Mouse (Mus musculus): ENCODE measurements around the gene Gfy. TPM values are rescaled to one million over a fixed set of nuclear protein-coding genes. Genes with fewer than 3 reads are reported as not detected.
"Not testable (repeated sequence)": the region's sequence is repeated elsewhere in the genome, so short reads cannot be mapped to it uniquely, and the experiment has no call there.

Gfy gene
- polyA plus RNA-seq, 1 experiment from 2014 or later: 0.52 TPM

GRCm38 (mm10) chr7:45175398-45175797, 4.0 kb downstream of the Gfy start:
- Histone ChIP-seq H3K4me3 (replicated peaks) (no peak overlapping the region; the same call in 1 of the 2 replicates), H3K9me3 (no peaks in the 10 kb centered on the region), H3K36me3 (replicated peaks) (no peaks in the 10 kb centered on the region), H3K27ac (no peak overlapping the region), H3K27me3 (peaks cover 95% of the 10 kb centered on the region), H3K4me1 (peaks cover 15% of the 10 kb centered on the region), H3K4me2 (no peak overlapping the region), H3K9ac (no peak overlapping the region)
- WGBS: under 1% methylated on average over 13 of the region's 13 CpGs
- no peak for ATAC-seq (ENCODE audit: low FRiP score)

DNA sequence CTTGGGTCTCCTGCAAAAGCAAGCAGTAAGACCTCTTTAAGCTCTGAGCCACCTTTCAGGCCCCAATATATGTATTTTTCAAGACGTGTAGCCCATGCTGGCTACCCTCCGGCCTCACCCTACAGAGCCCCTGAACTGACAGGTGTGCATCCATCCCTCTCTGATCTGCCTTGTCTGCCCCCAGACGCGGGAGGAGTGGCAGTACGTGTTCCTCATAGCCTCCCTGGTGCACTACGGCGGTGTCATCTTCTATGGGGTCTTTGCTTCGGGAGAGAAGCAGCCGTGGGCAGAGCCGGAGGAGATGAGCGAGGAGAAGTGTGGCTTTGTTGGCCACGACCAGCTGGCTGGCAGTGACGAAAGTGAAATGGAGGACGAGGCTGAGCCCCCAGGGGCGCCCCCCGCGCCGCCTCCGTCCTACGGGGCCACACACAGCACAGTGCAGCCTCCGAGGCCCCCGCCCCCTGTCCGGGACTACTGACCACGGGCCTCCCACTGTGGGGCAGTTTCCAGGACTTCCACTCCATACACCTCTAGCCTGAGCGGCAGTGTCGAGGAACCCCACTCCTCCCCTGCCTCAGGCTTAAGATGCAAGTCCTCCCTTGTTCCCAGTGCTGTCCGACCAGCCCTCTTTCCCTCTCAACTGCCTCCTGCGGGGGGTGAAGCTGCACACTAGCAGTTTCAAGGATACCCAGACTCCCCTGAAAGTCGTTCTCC, 4.6 kb downstream of the Gfy start:
- no peak overlapping the region for H3K27ac ChIP-seq
- H3K27me3 ChIP-seq: peaks cover 95% of the 10 kb centered on the region
- H3K4me3 ChIP-seq (replicated peaks): peak overlapping the region; percentile 19; the same call in 1 of the 2 replicates
- 2% methylated on average over 29 of the region's 29 CpGs for WGBS
- no peak overlapping the region for H3K9ac ChIP-seq
- no peak for ATAC-seq (ENCODE audit: low FRiP score)
- H3K4me2 ChIP-seq: peak overlapping the region; percentile 33
- H3K36me3 ChIP-seq (replicated peaks): no peaks in the 10 kb centered on the region
- H3K9me3 ChIP-seq: peaks cover 3% of the 10 kb centered on the region
- peaks cover 15% of the 10 kb centered on the region for H3K4me1 ChIP-seq

- not testable (repeated sequence) for H3K4me2 ChIP-seq; H3K9ac ChIP-seq; H3K27ac ChIP-seq; H3K4me3 ChIP-seq (replicated peaks); ATAC-seq (ENCODE audit: low FRiP score); H3K9me3 ChIP-seq; H3K36me3 ChIP-seq (replicated peaks)
- H3K4me1 ChIP-seq: peaks cover 16% of the 10 kb centered on the region
- WGBS: 74% methylated on average over 1 of the region's 1 CpGs
- H3K27me3 ChIP-seq: peaks cover 95% of the 10 kb centered on the region
These were observed 5.6 kb downstream of the Gfy start for GRCm38 (mm10) chr7:45173772-45174171.

GRCm38 (mm10) chr7:45172974-45173373, 6.4 kb downstream of the Gfy start:
- Histone ChIP-seq H3K27ac (no peak overlapping the region), H3K4me3 (replicated peaks) (no peak overlapping the region), H3K4me2 (no peak overlapping the region), H3K9ac (no peak overlapping the region), H3K9me3 (peaks cover 8% of the 10 kb centered on the region), H3K27me3 (peaks cover 95% of the 10 kb centered on the region), H3K4me1 (peaks cover 24% of the 10 kb centered on the region), H3K36me3 (replicated peaks) (no peaks in the 10 kb centered on the region)
- ATAC-seq (ENCODE audit: low FRiP score): no peak
- whole genome bisulfite sequencing: 60% methylated on average over 7 of the region's 7 CpGs

GRCm38 (mm10) chr7:45169495-45169894, 9.9 kb downstream of the Gfy start:
- H3K36me3 ChIP-seq (replicated peaks): no peaks in the 10 kb centered on the region
- no peak overlapping the region for H3K4me3 ChIP-seq (replicated peaks)
- no peak overlapping the region for H3K9ac ChIP-seq
- peaks cover 8% of the 10 kb centered on the region for H3K9me3 ChIP-seq
- H3K27ac ChIP-seq: no peak overlapping the region
- no peak overlapping the region for H3K4me2 ChIP-seq
- 91% methylated on average over 3 of the region's 3 CpGs for WGBS
- H3K4me1 ChIP-seq: peaks cover 14% of the 10 kb centered on the region; the same call in 1 of the 2 replicates
- peaks cover 95% of the 10 kb centered on the region for H3K27me3 ChIP-seq
- no peak for ATAC-seq (ENCODE audit: low FRiP score)

GRCm38 (mm10) chr7:45168656-45169055, 10.7 kb downstream of the Gfy start:
- Histone ChIP-seq H3K27me3 (peaks cover 95% of the 10 kb centered on the region), H3K4me3 (replicated peaks) (peak overlapping the region; percentile 4; the same call in 1 of the 2 replicates), H3K36me3 (replicated peaks) (no peaks in the 10 kb centered on the region), H3K4me2 (peak overlapping the region; percentile 27), H3K4me1 (peaks cover 19% of the 10 kb centered on the region), H3K9me3 (peaks cover 8% of the 10 kb centered on the region), H3K9ac (no peak overlapping the region), H3K27ac (no peak overlapping the region)
- 3% methylated on average over 24 of the region's 24 CpGs for WGBS
- ATAC-seq (ENCODE audit: low FRiP score): no peak

- 3% methylated on average over 19 of the region's 19 CpGs for WGBS
- H3K4me2 ChIP-seq: peak overlapping the region; percentile 27
- H3K27ac ChIP-seq: 0 out of 2 replicates have a peak overlapping the region, but pooled peaks have one; percentile 42
These were observed 11.5 kb downstream of the Gfy start for GRCm38 (mm10) chr7:45167761-45168445.

GRCm38 (mm10) chr7:45166950-45167401, 12.4 kb downstream of the Gfy start:
- H3K27ac ChIP-seq: peak overlapping the region; percentile 50; the same call in 1 of the 2 replicates
- no peak overlapping the region for H3K9ac ChIP-seq
- no peak overlapping the region for H3K4me2 ChIP-seq
- no peaks in the 10 kb centered on the region for H3K36me3 ChIP-seq (replicated peaks)
- peaks cover 29% of the 10 kb centered on the region for H3K4me1 ChIP-seq
- no peak for ATAC-seq (ENCODE audit: low FRiP score)
- WGBS: 27% methylated on average over 10 of the region's 10 CpGs
- H3K9me3 ChIP-seq: peaks cover 8% of the 10 kb centered on the region
- no peak overlapping the region for H3K4me3 ChIP-seq (replicated peaks)
- peaks cover 95% of the 10 kb centered on the region for H3K27me3 ChIP-seq

More at GRCm38 (mm10) chr7:45167761-45168445, 11.5 kb downstream of the Gfy start:
- no peaks in the 10 kb centered on the region for H3K36me3 ChIP-seq (replicated peaks)
- H3K9ac ChIP-seq: no peak overlapping the region
- peaks cover 98% of the 10 kb centered on the region for H3K27me3 ChIP-seq
- ATAC-seq (ENCODE audit: low FRiP score): no peak
- peaks cover 8% of the 10 kb centered on the region for H3K9me3 ChIP-seq
- peaks cover 21% of the 10 kb centered on the region for H3K4me1 ChIP-seq
- H3K4me3 ChIP-seq (replicated peaks): peak overlapping the region; percentile 7; the same call in 1 of the 2 replicates

GRCm38 (mm10) chr7:45165701-45166100, 13.7 kb downstream of the Gfy start:
- H3K4me1 ChIP-seq: peaks cover 32% of the 10 kb centered on the region
- whole genome bisulfite sequencing: 48% methylated on average over 11 of the region's 11 CpGs
- peaks cover 8% of the 10 kb centered on the region for H3K9me3 ChIP-seq
- H3K36me3 ChIP-seq (replicated peaks): no peaks in the 10 kb centered on the region
- peak overlapping the region; percentile 11; the same call in 1 of the 2 replicates for H3K4me2 ChIP-seq
- ATAC-seq (ENCODE audit: low FRiP score): no peak
- no peak overlapping the region for H3K9ac ChIP-seq
- H3K27ac ChIP-seq: no peak overlapping the region
- H3K27me3 ChIP-seq: peaks cover 83% of the 10 kb centered on the region
- peak overlapping the region; percentile 45; the same call in 1 of the 2 replicates for H3K4me3 ChIP-seq (replicated peaks)

DNA sequence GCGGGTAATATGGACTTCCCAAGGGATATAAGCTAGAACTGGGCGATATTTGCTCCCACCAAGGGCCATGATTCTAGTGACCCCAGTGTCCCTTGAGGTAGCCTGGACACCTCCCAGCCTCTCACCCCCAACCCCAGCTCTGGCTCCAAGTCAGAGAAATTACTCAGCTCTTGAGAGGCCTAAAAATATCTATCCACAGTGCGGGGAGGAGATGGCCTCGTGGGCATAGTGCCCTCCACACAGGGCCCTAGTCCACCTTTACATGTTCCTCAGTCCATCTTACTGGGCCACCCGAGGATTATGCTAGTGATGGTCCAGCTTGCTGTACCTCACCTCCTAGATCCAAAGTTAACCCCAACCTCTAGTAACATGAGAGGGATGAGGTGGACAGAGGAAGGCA, 14.5 kb downstream of the Gfy start:
- no peak overlapping the region for H3K9ac ChIP-seq
- 66% methylated on average over 5 of the region's 5 CpGs for WGBS
- peak overlapping the region; percentile 69; the same call in 1 of the 2 replicates for H3K4me2 ChIP-seq

GRCm38 (mm10) chr7:45163735-45164490, 15.5 kb downstream of the Gfy start, which contains the start of gene Slc17a7:
Slc17a7 (plus strand) TSS chr7:45163949.
- no peaks in the 10 kb centered on the region for H3K9me3 ChIP-seq
- peak within 1 kb of the TSS; percentile 69 for H3K4me2 ChIP-seq
- H3K4me3 ChIP-seq (replicated peaks): peak within 1 kb of the TSS; percentile 45
- peaks cover 17% of the 10 kb centered on the region for H3K36me3 ChIP-seq (replicated peaks)
- WGBS: 1% methylated on average over 32 of the region's 41 CpGs
- H3K9ac ChIP-seq: peak within 1 kb of the TSS; percentile 57
- ATAC-seq (ENCODE audit: low FRiP score): 0 out of 2 replicates have a peak, but pooled peaks have one; percentile 13
- peaks cover 32% of the 10 kb centered on the region for H3K4me1 ChIP-seq
- H3K27ac ChIP-seq: no peak within 1 kb of the TSS
- H3K27me3 ChIP-seq: peaks cover 66% of the 10 kb centered on the region

More for the DNA sequence above, 14.5 kb downstream of the Gfy start:
- no peak for ATAC-seq (ENCODE audit: low FRiP score)
- H3K4me3 ChIP-seq (replicated peaks): peak overlapping the region; percentile 45
- H3K9me3 ChIP-seq: peaks cover 6% of the 10 kb centered on the region
- peaks cover 32% of the 10 kb centered on the region for H3K4me1 ChIP-seq
- peaks cover 75% of the 10 kb centered on the region for H3K27me3 ChIP-seq
- H3K27ac ChIP-seq: no peak overlapping the region
- peaks cover 8% of the 10 kb centered on the region for H3K36me3 ChIP-seq (replicated peaks)

Data from forebrain, embryonic 12.5 days (tissue).